Mouse (Mus musculus) forebrain, embryonic 10.5 days (tissue): ENCODE results near the gene Krr1. TPM values are rescaled to one million over a fixed set of nuclear protein-coding genes. Genes with fewer than 3 reads are reported as not detected.

Source experiments
- DNase-seq: peaks from one replicate; pipeline ENCODE4 v3.0.0-alpha.2; 2017; ENCODE audit warnings: low spot score; ENCODE audit errors: extremely low spot score
- H3K27ac ChIP-seq: fragments of 300-500 bp; sonication (generic); 2 replicates; pipeline ENCODE4 v1.5.1; 2016; ENCODE audit warnings: mild to moderate bottlenecking
- H3K27me3 ChIP-seq: fragments of 300-500 bp; sonication (generic); 2 replicates; pipeline ENCODE4 v1.6.1; 2016; ENCODE audit warnings: mild to moderate bottlenecking; ENCODE audit not compliant: poor library complexity, severe bottlenecking
- H3K36me3 ChIP-seq: fragments of 300-500 bp; sonication (generic); replicated peaks from 2 replicates; pipeline ENCODE4 v1.6.1; 2016; ENCODE audit warnings: mild to moderate bottlenecking, moderate library complexity
- H3K4me1 ChIP-seq: fragments of 300-500 bp; sonication (generic); 2 replicates; pipeline ENCODE4 v1.6.1; 2016
- H3K4me3 ChIP-seq: fragments of 300-500 bp; sonication (generic); 2 replicates; pipeline ENCODE4 v1.5.1; 2016; ENCODE audit warnings: mild to moderate bottlenecking, moderate library complexity
- H3K9me3 ChIP-seq: fragments of 300-500 bp; sonication (generic); 2 replicates; pipeline ENCODE4 v1.6.1; 2016; ENCODE audit warnings: mild to moderate bottlenecking, moderate library complexity
- WGBS: fragments of 180-500 bp; shearing (Covaris S2); methylation state at CpG from one replicate; pipeline ENCODE4 v1.1.7; 2016; 5-methylcytosine and 5-hydroxymethylcytosine counted together
- polyA plus RNA-seq: library from polyadenylated mRNA; unstranded; fragments of >200 nt; fragmentation: Nextera tagmentation; extraction: Ambion mirVana; gene quantifications from 2 replicates; pipeline ENCODE4 v1.2.1, GENCODE M21; 2016

Gene Krr1
- polyA plus RNA-seq, 1 experiment from 2014 or later, result 60.4 TPM

DNA sequence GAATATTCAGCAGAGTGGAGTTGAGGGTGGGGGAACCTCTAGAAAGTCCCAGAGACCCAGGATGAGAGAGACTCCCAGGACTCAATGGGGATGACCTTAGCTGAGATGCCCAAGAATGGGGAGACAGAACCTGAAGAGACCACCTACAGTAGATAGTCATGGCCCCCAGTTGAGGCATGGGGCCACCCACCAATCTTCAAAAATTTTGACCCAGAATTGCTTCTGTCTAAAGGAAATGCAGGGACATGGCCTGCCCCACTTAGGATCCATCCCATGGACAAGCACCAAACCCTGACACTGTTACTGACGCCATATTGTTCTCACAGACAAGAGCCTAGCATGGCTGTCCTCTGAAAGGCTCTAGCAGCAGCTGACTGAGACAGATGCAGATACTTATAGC is 24.4 kb upstream of the Krr1 start:
- 88% methylated on average over 1 of the region's 1 CpGs for WGBS
- Histone ChIP-seq H3K27ac (no peak overlapping the region), H3K36me3 (no peaks in the 10 kb centered on the region), H3K27me3 (no peaks in the 10 kb centered on the region), H3K4me1 (peaks cover 12% of the 10 kb centered on the region), H3K9me3 (no peaks in the 10 kb centered on the region), H3K4me3 (no peak overlapping the region)
- DNase-seq, result no peak

DNA sequence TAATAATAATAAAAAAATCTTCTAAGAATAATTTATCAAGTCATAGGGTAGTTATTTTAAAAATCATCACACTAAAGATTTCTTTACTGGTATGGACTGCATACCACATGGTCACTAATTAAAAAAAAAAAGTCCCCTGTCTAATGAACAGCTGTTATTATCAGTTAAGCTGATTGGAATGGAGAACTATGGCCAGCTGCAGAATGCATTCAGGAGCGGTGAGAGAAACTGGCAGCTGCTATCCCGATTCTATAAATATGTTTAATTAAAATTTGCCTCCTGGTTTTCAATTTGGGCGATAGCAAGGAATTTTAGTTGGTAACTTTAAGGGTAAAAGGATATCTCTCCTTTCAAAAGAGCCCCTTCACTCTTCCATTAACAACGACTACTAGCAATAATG is 23.5 kb upstream of the Krr1 start:
- Histone ChIP-seq H3K4me1 (peaks cover 12% of the 10 kb centered on the region), H3K36me3 (no peaks in the 10 kb centered on the region), H3K4me3 (no peak overlapping the region), H3K9me3 (no peaks in the 10 kb centered on the region), H3K27me3 (no peaks in the 10 kb centered on the region), H3K27ac (no peak overlapping the region)
- no peak for DNase-seq
- WGBS, result 32% methylated on average over 4 of the region's 4 CpGs

DNA sequence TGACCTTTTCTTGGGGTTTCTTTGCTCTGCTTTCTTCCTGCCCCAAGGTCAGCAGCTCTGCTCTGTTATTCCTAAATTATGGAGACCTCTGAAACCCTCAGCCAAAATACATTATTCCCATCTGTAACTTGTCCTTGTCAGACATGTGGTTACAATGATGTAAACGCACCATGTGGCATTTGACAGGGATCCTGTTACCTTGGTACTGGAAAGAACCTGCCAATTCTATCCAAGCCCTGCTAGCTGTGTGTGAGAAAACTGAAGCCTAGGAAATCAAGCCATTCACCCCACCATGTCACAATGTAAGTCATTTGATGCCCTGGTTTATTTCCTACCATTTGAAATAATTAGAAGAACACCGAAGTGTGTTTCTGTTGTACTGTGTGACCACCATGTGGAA is 16.6 kb upstream of the Krr1 start:
- WGBS, result 81% methylated on average over 2 of the region's 2 CpGs
- no peaks in the 10 kb centered on the region for H3K27me3 ChIP-seq
- no peaks in the 10 kb centered on the region for H3K36me3 ChIP-seq
- H3K27ac ChIP-seq, result no peak overlapping the region
- no peak for DNase-seq
- H3K9me3 ChIP-seq, result no peaks in the 10 kb centered on the region
- peaks cover 3% of the 10 kb centered on the region; the same call in 1 of the 2 replicates for H3K4me1 ChIP-seq
- H3K4me3 ChIP-seq, result no peak overlapping the region

DNA sequence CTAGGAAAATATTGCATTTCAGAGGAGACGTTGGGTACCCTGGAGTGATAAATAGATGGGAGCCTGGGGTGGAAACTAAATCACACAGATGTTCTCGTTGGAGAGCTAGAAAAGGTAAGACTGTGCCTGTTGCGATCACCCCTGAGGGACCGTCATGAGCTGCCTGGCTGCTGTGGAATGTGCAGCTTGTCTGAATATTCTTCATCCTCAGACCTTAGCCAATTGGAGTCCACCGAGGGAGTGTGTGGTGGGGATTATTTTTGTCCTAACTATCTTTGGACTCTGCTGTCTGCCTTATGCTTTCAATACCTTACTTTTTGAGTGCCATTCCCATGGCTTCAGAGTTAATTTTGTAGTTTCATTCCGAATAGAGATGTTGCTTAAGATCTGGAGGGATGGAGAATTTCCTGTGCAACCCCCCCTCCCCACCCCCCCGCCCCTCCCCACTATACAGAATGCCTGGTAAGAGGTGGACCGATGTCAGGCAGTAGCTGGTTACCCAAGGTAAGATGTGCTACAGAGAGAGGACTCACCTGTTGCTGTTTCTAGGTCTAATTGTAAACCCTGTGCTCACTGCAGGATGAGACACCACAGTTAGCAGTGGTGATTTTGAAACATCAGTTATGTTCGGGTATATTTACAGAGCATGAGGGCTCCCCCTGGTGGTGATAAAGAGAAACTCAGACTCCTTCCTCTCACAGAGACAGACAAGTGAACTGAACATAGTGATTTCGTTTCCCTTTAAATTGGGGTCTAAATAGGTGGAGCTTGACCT is 15.0 kb upstream of the Krr1 start:
- DNase-seq, result peak; percentile 54
- WGBS, result 66% methylated on average over 10 of the region's 10 CpGs
- Histone ChIP-seq H3K27me3 (no peaks in the 10 kb centered on the region), H3K4me1 (peaks cover 3% of the 10 kb centered on the region; the same call in 1 of the 2 replicates), H3K4me3 (no peak overlapping the region), H3K27ac (no peak overlapping the region), H3K9me3 (no peaks in the 10 kb centered on the region), H3K36me3 (no peaks in the 10 kb centered on the region)

GRCm38 (mm10) chr10:111958046-111958421 is 14.4 kb upstream of the Krr1 start:
- Histone ChIP-seq H3K4me3 (no peak overlapping the region), H3K27me3 (no peaks in the 10 kb centered on the region), H3K36me3 (no peaks in the 10 kb centered on the region), H3K9me3 (no peaks in the 10 kb centered on the region), H3K4me1 (peaks cover 3% of the 10 kb centered on the region; the same call in 1 of the 2 replicates), H3K27ac (no peak overlapping the region)
- WGBS, result 43% methylated on average over 4 of the region's 4 CpGs
- no peak for DNase-seq

- H3K27me3 ChIP-seq, result no peaks in the 10 kb centered on the region
- no peak overlapping the region for H3K27ac ChIP-seq
- no peaks in the 10 kb centered on the region for H3K36me3 ChIP-seq
- 94% methylated on average over 2 of the region's 2 CpGs for WGBS
- no peak for DNase-seq
- peaks cover 3% of the 10 kb centered on the region; the same call in 1 of the 2 replicates for H3K4me1 ChIP-seq
- no peak overlapping the region for H3K4me3 ChIP-seq
- H3K9me3 ChIP-seq, result no peaks in the 10 kb centered on the region
These were observed 13.1 kb upstream of the Krr1 start for GRCm38 (mm10) chr10:111959353-111959752.

GRCm38 (mm10) chr10:111960459-111960858 is 12.0 kb upstream of the Krr1 start:
- H3K4me3 ChIP-seq, result no peak overlapping the region
- no peaks in the 10 kb centered on the region for H3K9me3 ChIP-seq
- H3K4me1 ChIP-seq, result peaks cover 3% of the 10 kb centered on the region; the same call in 1 of the 2 replicates
- WGBS, result 92% methylated on average over 6 of the region's 6 CpGs
- DNase-seq, result no peak
- H3K27me3 ChIP-seq, result no peaks in the 10 kb centered on the region
- H3K27ac ChIP-seq, result no peak overlapping the region
- H3K36me3 ChIP-seq, result no peaks in the 10 kb centered on the region

GRCm38 (mm10) chr10:111966394-111966793 is 6.1 kb upstream of the Krr1 start:
- DNase-seq, result no peak
- 68% methylated on average over 4 of the region's 4 CpGs for WGBS

GRCm38 (mm10) chr10:111971929-111972328 is 535 bp upstream of the Krr1 start:
- peak overlapping the region; percentile 93; the same call in 1 of the 2 replicates for H3K4me3 ChIP-seq
- WGBS, result 81% methylated on average over 3 of the region's 3 CpGs

More at GRCm38 (mm10) chr10:111966394-111966793, 6.1 kb upstream of the Krr1 start:
- H3K36me3 ChIP-seq, result no peaks in the 10 kb centered on the region
- no peaks in the 10 kb centered on the region for H3K9me3 ChIP-seq
- no peak overlapping the region for H3K27ac ChIP-seq
- H3K4me3 ChIP-seq, result no peak overlapping the region
- no peaks in the 10 kb centered on the region for H3K4me1 ChIP-seq
- no peaks in the 10 kb centered on the region for H3K27me3 ChIP-seq

GRCm38 (mm10) chr10:111977584-111977983 is 5.1 kb downstream of the Krr1 start:
- Histone ChIP-seq H3K36me3 (peaks cover 72% of the 10 kb centered on the region), H3K27me3 (no peaks in the 10 kb centered on the region), H3K9me3 (no peaks in the 10 kb centered on the region), H3K4me3 (no peak overlapping the region), H3K4me1 (peaks cover 13% of the 10 kb centered on the region), H3K27ac (no peak overlapping the region)
- peak; percentile 49 for DNase-seq
- 50% methylated on average over 5 of the region's 5 CpGs for WGBS

More at GRCm38 (mm10) chr10:111971929-111972328, 535 bp upstream of the Krr1 start:
- H3K4me1 ChIP-seq, result peaks cover 13% of the 10 kb centered on the region
- H3K27me3 ChIP-seq, result no peaks in the 10 kb centered on the region
- peaks cover 15% of the 10 kb centered on the region for H3K36me3 ChIP-seq
- H3K27ac ChIP-seq, result no peak overlapping the region
- DNase-seq, result no peak
- H3K9me3 ChIP-seq, result no peaks in the 10 kb centered on the region

DNA sequence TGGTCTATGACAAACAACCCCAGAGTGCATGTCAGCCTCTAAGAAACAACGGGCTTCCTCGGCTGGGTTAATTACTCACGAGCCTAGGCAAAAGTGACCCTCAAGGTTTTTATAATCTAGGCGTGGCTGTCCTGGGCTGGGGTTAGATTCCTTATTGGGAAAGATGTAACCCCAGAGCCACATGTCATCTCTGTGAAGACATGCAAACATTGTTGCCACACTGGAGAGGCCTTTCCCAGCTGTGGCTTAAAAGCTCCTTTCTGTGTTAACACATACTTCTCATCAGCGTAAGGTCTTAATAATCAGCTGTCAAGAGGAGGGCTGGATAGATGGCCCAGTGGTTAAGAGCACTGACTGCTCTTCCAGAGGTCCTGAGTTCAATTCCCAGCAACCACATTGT is 10.6 kb downstream of the Krr1 start:
- H3K4me1 ChIP-seq, result no peaks in the 10 kb centered on the region
- no peak overlapping the region for H3K4me3 ChIP-seq
- no peak overlapping the region for H3K27ac ChIP-seq
- no peaks in the 10 kb centered on the region for H3K27me3 ChIP-seq
- no peak for DNase-seq
- WGBS, result 95% methylated on average over 5 of the region's 5 CpGs
- no peaks in the 10 kb centered on the region for H3K9me3 ChIP-seq
- H3K36me3 ChIP-seq, result peaks cover 97% of the 10 kb centered on the region

- 94% methylated on average over 6 of the region's 6 CpGs for WGBS
- DNase-seq, result no peak
- no peaks in the 10 kb centered on the region for H3K9me3 ChIP-seq
- H3K4me1 ChIP-seq, result no peaks in the 10 kb centered on the region
- no peak overlapping the region for H3K4me3 ChIP-seq
- no peak overlapping the region for H3K27ac ChIP-seq
- H3K36me3 ChIP-seq, result peaks cover 66% of the 10 kb centered on the region
- H3K27me3 ChIP-seq, result no peaks in the 10 kb centered on the region
These were observed 14.0 kb downstream of the Krr1 start for GRCm38 (mm10) chr10:111986453-111986852.

DNA sequence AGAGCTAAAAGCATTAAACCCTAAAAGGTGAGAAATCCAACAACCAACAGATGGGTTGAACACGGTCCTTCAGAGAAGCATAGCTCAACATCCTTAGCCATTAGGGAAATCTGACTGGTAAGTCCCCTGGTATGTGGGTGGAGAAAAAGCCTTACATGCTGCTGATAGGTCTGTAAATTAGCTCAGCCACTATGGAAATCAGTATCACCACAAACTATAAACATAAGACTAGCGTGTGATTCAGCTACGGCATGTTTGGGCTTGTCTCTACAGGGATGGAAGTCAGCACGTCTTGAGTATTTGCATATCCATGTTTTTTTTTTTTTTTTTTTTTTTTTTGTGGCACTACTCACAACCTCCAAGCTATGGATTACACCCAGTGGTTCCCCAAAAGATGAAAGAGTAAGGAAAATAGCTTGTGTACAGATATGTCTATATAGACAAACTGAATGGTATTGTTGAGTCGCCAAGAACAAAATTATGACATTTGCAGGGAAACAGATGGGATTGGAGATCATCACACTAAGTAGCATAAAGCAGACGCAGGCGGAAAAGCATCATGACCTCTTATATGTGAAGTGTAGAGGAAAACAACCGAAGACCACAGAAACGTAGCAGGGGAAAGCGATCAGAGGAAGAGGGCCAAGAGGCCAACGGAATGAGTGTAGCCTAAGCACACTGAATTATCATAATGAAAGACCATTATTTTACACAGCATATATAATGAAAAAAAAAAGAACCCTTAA is 23.5 kb downstream of the Krr1 start:
- no peaks in the 10 kb centered on the region for H3K4me1 ChIP-seq
- no peak for DNase-seq
- H3K36me3 ChIP-seq, result no peaks in the 10 kb centered on the region
- 96% methylated on average over 11 of the region's 11 CpGs for WGBS
- H3K9me3 ChIP-seq, result no peaks in the 10 kb centered on the region
- no peak overlapping the region for H3K27ac ChIP-seq
- H3K4me3 ChIP-seq, result no peak overlapping the region
- H3K27me3 ChIP-seq, result no peaks in the 10 kb centered on the region
